Mouse (Mus musculus) midbrain, embryonic 12.5 days (tissue): ENCODE measurements around the gene Grid1. TPM values are rescaled to one million over a fixed set of nuclear protein-coding genes. Genes with fewer than 3 reads are reported as not detected.
A peak's percentile ranks its signal among the peaks of the same experiment; 100 is the strongest.

ENCODE experiments used
- ATAC-seq: fragments of 200-750 bp; cut with Nextera tagmentation; 2 replicates; pipeline ENCODE4 v1.8.0; 2017; ENCODE audit warnings: low read depth, moderate TSS enrichment, moderate library complexity; ENCODE audit not compliant: low FRiP score
- H3K27ac ChIP-seq: fragments of 300-500 bp; sonication (generic); replicated peaks from 2 replicates; pipeline ENCODE4 v1.5.1; 2016; ENCODE audit warnings: mild to moderate bottlenecking
- H3K27me3 ChIP-seq: fragments of 300-500 bp; sonication (generic); 2 replicates; pipeline ENCODE4 v1.6.1; 2016; ENCODE audit warnings: mild to moderate bottlenecking
- H3K36me3 ChIP-seq: fragments of 300-500 bp; sonication (generic); 2 replicates; pipeline ENCODE4 v1.6.1; 2016
- H3K4me1 ChIP-seq: fragments of 300-500 bp; sonication (generic); 2 replicates; pipeline ENCODE4 v1.6.1; 2016
- H3K4me2 ChIP-seq: fragments of 300-500 bp; sonication (generic); replicated peaks from 2 replicates; pipeline ENCODE4 v1.6.1; 2016; ENCODE audit warnings: mild to moderate bottlenecking, moderate library complexity
- H3K4me3 ChIP-seq: fragments of 300-500 bp; sonication (generic); 2 replicates; pipeline ENCODE4 v1.5.1; 2016; ENCODE audit warnings: mild to moderate bottlenecking
- H3K9ac ChIP-seq: fragments of 300-500 bp; sonication (generic); replicated peaks from 2 replicates; pipeline ENCODE4 v1.6.1; 2016; ENCODE audit warnings: mild to moderate bottlenecking, moderate library complexity
- H3K9me3 ChIP-seq: fragments of 300-500 bp; sonication (generic); 2 replicates; pipeline ENCODE4 v1.6.1; 2016; ENCODE audit warnings: mild to moderate bottlenecking
- WGBS: fragments of 180-500 bp; shearing (Covaris S2); methylation state at CpG from one replicate; pipeline ENCODE4 v1.1.7; 2016; 5-methylcytosine and 5-hydroxymethylcytosine counted together
- polyA plus RNA-seq: library from polyadenylated mRNA; unstranded; fragments of >200 nt; fragmentation: Nextera tagmentation; extraction: Ambion mirVana; gene quantifications from 2 replicates; pipeline ENCODE4 v1.2.1, GENCODE M21; 2016

Grid1 gene
- polyA plus RNA-seq, 1 experiment from 2014 or later = 1.3 TPM

- H3K36me3 ChIP-seq = no peaks in the 10 kb centered on the region
- H3K9ac ChIP-seq = no peak overlapping the region
- peaks cover 3% of the 10 kb centered on the region; the same call in 1 of the 2 replicates for H3K4me1 ChIP-seq
- 90% methylated on average over 4 of the region's 4 CpGs for WGBS
- no peaks in the 10 kb centered on the region for H3K9me3 ChIP-seq
- H3K4me3 ChIP-seq = no peak overlapping the region
- no peak for ATAC-seq
- no peaks in the 10 kb centered on the region for H3K27me3 ChIP-seq
- no peak overlapping the region for H3K27ac ChIP-seq
- no peak overlapping the region for H3K4me2 ChIP-seq
Observed at GRCm38 (mm10) chr14:34839898-34840297, 20.0 kb downstream of the Grid1 start.

- no peaks in the 10 kb centered on the region for H3K36me3 ChIP-seq
- H3K9me3 ChIP-seq = no peaks in the 10 kb centered on the region
- H3K4me2 ChIP-seq = no peak overlapping the region
- no peak overlapping the region for H3K27ac ChIP-seq
- 86% methylated on average over 5 of the region's 5 CpGs for WGBS
- peaks cover 13% of the 10 kb centered on the region for H3K4me1 ChIP-seq
- no peaks in the 10 kb centered on the region for H3K27me3 ChIP-seq
- H3K4me3 ChIP-seq = no peak overlapping the region
- no peak for ATAC-seq
- H3K9ac ChIP-seq = no peak overlapping the region
Observed at GRCm38 (mm10) chr14:34843579-34843978, 23.7 kb downstream of the Grid1 start.

DNA sequence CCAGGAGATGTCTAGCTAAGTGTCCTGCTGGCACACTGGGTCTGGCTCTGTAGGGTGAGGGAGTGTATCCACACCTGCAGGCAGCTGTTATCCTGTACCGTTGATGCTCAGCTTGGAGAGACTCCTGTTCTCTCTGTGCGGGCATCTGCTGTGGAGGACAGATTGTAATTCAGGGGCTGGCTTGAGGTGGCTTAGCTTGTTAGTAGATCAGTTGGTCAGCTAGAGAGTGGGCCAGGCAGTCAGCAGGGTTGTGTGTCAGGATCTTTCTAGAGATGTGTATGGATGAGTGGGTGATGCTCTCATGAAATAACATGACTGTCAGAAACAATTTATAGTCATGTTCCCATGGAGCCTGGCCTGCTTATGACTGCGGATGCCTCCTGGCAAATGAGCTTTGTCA, 24.3 kb downstream of the Grid1 start:
- Histone ChIP-seq H3K4me3 (no peak overlapping the region), H3K9ac (no peak overlapping the region), H3K9me3 (no peaks in the 10 kb centered on the region), H3K27ac (no peak overlapping the region), H3K27me3 (no peaks in the 10 kb centered on the region), H3K4me1 (peaks cover 13% of the 10 kb centered on the region), H3K36me3 (no peaks in the 10 kb centered on the region), H3K4me2 (no peak overlapping the region)
- no peak for ATAC-seq
- 88% methylated on average over 3 of the region's 3 CpGs for WGBS

- WGBS = 47% methylated on average over 4 of the region's 4 CpGs
- ATAC-seq = 0 out of 2 replicates have a peak, but pooled peaks have one; percentile 35
- Histone ChIP-seq H3K36me3 (no peaks in the 10 kb centered on the region), H3K4me3 (no peak overlapping the region), H3K9me3 (no peaks in the 10 kb centered on the region), H3K27me3 (no peaks in the 10 kb centered on the region), H3K4me1 (peaks cover 12% of the 10 kb centered on the region), H3K4me2 (no peak overlapping the region), H3K27ac (no peak overlapping the region), H3K9ac (no peak overlapping the region)
Observed at GRCm38 (mm10) chr14:34846799-34847198, 26.9 kb downstream of the Grid1 start.

DNA sequence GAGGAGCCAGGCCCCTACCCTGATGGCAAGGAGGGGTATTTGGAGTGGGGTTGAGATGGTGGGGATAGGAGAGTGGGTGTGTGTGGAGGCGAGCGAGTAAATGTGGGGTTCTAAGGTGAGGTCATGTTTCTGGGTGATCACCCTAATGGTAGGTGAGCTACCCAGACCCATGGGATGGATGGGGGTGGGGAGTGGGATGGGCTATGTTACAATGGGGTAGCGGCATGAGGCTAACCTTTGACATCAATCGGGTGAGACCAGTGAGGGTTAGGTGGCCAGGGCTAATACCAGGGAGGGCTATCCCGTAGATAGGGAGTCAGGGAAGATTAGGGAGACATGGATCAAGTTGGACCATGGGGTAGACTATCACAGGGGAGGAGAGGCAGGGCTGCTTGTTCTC, 27.7 kb downstream of the Grid1 start:
- H3K9ac ChIP-seq = no peak overlapping the region
- no peaks in the 10 kb centered on the region for H3K27me3 ChIP-seq
- H3K9me3 ChIP-seq = no peaks in the 10 kb centered on the region
- ATAC-seq = 0 out of 2 replicates have a peak, but pooled peaks have one; percentile 42
- no peaks in the 10 kb centered on the region for H3K36me3 ChIP-seq
- H3K4me1 ChIP-seq = peaks cover 10% of the 10 kb centered on the region
- H3K4me2 ChIP-seq = no peak overlapping the region
- H3K4me3 ChIP-seq = no peak overlapping the region
- WGBS = 91% methylated on average over 5 of the region's 5 CpGs
- H3K27ac ChIP-seq = no peak overlapping the region

DNA sequence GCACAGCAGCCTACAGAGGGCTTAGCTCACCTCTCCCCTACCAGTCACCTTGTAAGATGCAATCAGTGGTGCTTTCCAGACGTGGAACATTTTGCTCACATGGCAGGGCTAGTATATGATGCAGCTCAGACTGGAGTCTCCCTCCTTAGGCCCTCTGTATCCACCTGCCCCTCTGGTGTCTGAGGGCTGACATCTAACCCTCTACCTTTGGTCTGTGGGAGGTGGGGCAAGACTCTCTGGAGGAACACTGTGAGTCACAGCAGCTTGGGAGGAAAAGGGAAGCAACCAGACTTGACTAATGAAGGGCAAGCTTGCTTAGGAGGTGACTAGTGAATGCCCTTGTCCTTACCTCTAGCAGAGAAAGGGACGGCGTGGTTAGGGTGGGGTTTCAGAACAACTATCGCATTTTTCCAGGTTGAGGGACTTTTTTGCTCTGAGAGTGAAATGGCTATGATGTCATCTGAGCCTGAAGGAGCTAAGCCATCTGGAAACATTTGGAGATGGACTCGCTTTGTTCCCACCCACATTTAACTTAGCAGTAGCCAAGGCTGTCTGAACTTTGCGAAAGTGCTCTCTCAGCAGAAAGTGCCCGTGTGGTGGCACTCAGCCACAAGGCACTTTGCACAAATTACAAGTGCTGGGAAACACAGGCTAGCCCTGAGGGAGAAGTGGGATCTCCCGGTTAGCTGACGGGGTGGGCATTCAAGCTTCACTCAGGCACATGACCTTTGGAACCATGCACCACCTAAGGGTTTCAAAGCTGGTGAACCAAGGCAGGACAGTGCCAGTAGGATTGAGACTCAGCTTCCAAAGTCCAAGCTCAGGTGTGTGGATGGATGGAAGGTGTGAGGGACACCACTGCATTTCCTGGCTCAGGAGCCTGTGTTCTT, 41.2 kb downstream of the Grid1 start:
- 79% methylated on average over 9 of the region's 9 CpGs for WGBS
- ATAC-seq = no peak
- Histone ChIP-seq H3K36me3 (no peaks in the 10 kb centered on the region), H3K4me1 (no peaks in the 10 kb centered on the region), H3K4me2 (no peak overlapping the region), H3K27me3 (no peaks in the 10 kb centered on the region), H3K9me3 (no peaks in the 10 kb centered on the region), H3K9ac (no peak overlapping the region), H3K27ac (no peak overlapping the region), H3K4me3 (no peak overlapping the region)

DNA sequence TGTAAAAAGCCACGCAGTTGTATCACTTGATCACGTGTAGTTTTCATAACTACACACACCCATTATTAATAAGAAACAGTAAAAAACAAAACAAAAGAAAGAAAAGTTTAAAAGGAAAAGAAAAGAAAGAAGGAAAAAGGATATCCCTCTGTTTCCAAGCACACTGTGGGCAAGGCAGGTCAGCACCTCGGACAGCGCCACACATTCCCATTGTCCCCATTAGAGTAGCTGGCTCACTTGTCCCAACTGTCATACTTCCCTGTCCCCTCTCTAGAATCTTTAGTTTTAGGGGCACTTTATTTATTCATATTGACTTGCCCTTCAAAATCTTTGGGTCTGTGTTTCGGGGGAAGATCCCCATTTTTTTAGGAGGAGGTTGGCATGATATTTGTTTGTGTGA, 47.4 kb downstream of the Grid1 start:
- 22% methylated on average over 5 of the region's 5 CpGs for WGBS
- no peaks in the 10 kb centered on the region for H3K9me3 ChIP-seq

DNA sequence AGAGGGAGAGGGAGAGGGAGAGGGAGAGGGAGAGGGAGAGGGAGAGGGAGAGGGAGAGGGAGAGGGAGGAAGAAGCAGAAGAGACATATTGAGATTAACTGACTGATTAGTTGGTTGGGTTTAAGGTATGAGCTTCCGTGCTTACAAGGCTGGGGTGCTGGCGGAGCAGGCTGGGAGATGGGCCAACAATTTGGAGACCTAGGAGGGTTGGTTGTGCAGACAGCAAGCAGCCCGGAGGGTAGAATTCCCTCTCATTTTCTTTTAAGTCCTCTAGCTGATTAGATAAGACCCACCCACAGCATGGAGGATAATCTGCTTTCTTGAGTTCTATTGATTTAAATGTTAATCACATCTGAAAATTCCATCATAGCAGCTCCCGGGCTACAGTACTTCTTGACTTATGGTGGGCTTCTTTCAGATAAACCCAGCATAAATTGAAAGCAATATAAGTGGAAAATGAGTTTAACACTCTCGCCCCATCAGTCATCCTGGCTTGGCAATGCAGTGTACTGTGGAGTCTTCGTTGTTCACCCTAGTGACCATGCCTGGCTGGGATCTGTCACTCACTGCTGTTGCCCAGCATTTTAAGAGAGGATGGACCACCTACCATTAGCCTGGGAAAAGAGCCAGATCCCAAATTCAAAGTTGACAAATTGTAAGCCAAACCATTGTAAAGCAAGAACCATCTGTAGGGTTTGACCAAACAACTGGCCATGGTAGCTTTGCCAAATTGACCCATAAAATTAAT, 48.8 kb downstream of the Grid1 start:
- H3K4me2 ChIP-seq = no peak overlapping the region
- H3K4me3 ChIP-seq = no peak overlapping the region
- H3K9ac ChIP-seq = no peak overlapping the region
- H3K4me1 ChIP-seq = no peaks in the 10 kb centered on the region
- 78% methylated on average over 6 of the region's 6 CpGs for WGBS
- no peak overlapping the region for H3K27ac ChIP-seq
- no peaks in the 10 kb centered on the region for H3K9me3 ChIP-seq
- no peaks in the 10 kb centered on the region for H3K27me3 ChIP-seq
- ATAC-seq = no peak
- no peaks in the 10 kb centered on the region for H3K36me3 ChIP-seq

More for the DNA sequence above, 47.4 kb downstream of the Grid1 start:
- no peaks in the 10 kb centered on the region for H3K27me3 ChIP-seq
- H3K4me1 ChIP-seq = no peaks in the 10 kb centered on the region
- no peak overlapping the region for H3K9ac ChIP-seq
- no peak overlapping the region for H3K4me2 ChIP-seq
- H3K27ac ChIP-seq = no peak overlapping the region
- no peaks in the 10 kb centered on the region for H3K36me3 ChIP-seq
- H3K4me3 ChIP-seq = no peak overlapping the region
- ATAC-seq = no peak

- Histone ChIP-seq H3K4me3 (no peak overlapping the region), H3K9ac (no peak overlapping the region), H3K36me3 (no peaks in the 10 kb centered on the region), H3K27me3 (peaks cover 8% of the 10 kb centered on the region; the same call in 1 of the 2 replicates), H3K27ac (no peak overlapping the region), H3K4me2 (no peak overlapping the region), H3K9me3 (no peaks in the 10 kb centered on the region), H3K4me1 (peaks cover 24% of the 10 kb centered on the region)
- no peak for ATAC-seq
- 39% methylated on average over 6 of the region's 6 CpGs for WGBS
Observed at GRCm38 (mm10) chr14:34879996-34880395, 60.1 kb downstream of the Grid1 start.

DNA sequence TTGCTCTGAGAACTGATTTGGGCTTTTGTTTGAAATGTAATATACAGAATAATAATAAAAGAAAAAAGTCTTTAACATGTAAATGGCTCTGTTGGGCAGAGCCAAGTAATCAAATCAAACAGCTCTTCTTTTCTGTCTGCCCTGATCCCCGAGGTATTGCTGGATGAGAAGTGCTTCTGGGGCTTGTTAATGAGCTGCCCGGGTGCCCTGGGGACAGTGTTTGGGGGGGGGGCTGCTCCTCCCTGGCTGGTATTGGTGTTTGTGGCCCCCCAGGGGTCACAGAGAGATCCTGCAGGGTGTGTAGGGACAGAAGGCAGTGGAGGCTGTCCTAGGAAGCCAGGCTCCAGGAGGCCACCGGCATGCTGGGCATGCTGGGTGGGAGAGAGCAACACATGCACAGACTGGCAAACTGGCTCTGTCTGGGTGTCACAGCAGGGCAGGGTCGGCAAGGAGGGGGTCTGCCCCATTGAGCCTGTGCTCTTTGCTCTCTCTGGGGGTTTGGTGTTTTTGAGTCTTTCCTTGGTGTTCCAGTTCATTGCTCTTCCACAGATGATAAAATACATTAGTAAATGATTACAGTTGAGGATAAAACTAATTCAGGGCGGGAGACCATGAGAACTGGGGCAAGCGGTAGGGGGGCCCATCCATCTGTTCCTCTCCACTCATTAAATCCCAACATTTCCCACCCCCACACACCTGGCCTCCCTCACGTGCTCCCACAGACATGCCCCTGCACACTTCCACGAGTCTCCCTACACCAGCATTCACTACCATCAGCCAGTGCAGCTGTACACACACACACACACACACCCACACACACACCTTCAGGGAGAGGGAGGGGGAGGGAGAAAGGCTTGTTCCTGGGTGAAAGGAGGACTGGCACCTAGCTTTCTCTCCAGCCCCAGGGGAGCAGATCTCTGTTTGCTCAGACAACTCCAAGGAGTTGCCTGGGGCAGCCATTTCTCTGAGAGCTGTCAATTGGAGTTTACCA, 60.8 kb downstream of the Grid1 start:
- no peaks in the 10 kb centered on the region for H3K36me3 ChIP-seq
- H3K9ac ChIP-seq = no peak overlapping the region

GRCm38 (mm10) chr14:34884194-34884593, 64.3 kb downstream of the Grid1 start:
- no peak for ATAC-seq
- 92% methylated on average over 11 of the region's 11 CpGs for WGBS

More for the DNA sequence above, 60.8 kb downstream of the Grid1 start:
- peak; percentile 38; the same call in 1 of the 2 replicates for ATAC-seq
- WGBS = 31% methylated on average over 8 of the region's 8 CpGs
- peaks cover 24% of the 10 kb centered on the region for H3K4me1 ChIP-seq
- no peaks in the 10 kb centered on the region for H3K9me3 ChIP-seq
- H3K27ac ChIP-seq = 0 out of 2 replicates have a peak overlapping the region, but pooled peaks have one; percentile 12
- H3K4me2 ChIP-seq = no peak overlapping the region
- H3K27me3 ChIP-seq = peaks cover 8% of the 10 kb centered on the region; the same call in 1 of the 2 replicates
- no peak overlapping the region for H3K4me3 ChIP-seq

More at GRCm38 (mm10) chr14:34884194-34884593, 64.3 kb downstream of the Grid1 start:
- no peaks in the 10 kb centered on the region for H3K9me3 ChIP-seq
- no peaks in the 10 kb centered on the region for H3K36me3 ChIP-seq
- no peak overlapping the region for H3K27ac ChIP-seq
- no peak overlapping the region for H3K4me3 ChIP-seq
- peaks cover 8% of the 10 kb centered on the region; the same call in 1 of the 2 replicates for H3K27me3 ChIP-seq
- H3K9ac ChIP-seq = no peak overlapping the region
- H3K4me1 ChIP-seq = peaks cover 19% of the 10 kb centered on the region
- no peak overlapping the region for H3K4me2 ChIP-seq
